Mouse (Mus musculus) ES-Bruce4 (cell line): ENCODE data around the gene Nfe2l3. TPM values are rescaled to one million over a fixed set of nuclear protein-coding genes. Genes with fewer than 3 reads are reported as not detected.
"Not testable (repeated sequence)": the region's sequence is repeated elsewhere in the genome, so short reads cannot be mapped to it uniquely, and the experiment has no call there.

Experiments
- H3K27ac ChIP-seq: 2 replicates; pipeline ENCODE4 v1.5.1; 2012; ENCODE audit warnings: low read length, inconsistent platforms; ENCODE audit not compliant: insufficient read depth
- H3K27me3 ChIP-seq: 2 replicates; pipeline ENCODE4 v1.6.1; 2012; ENCODE audit warnings: mild to moderate bottlenecking, low read length, inconsistent platforms; ENCODE audit not compliant: control insufficient read depth, poor library complexity, insufficient read depth, severe bottlenecking
- H3K36me3 ChIP-seq: 2 replicates; pipeline ENCODE4 v1.6.1; 2012; ENCODE audit warnings: inconsistent platforms, mild to moderate bottlenecking, low read length, moderate library complexity; ENCODE audit not compliant: control insufficient read depth, poor library complexity, insufficient read depth, severe bottlenecking
- H3K4me1 ChIP-seq: one replicate; pipeline ENCODE4 v1.8.1; 2011; ENCODE audit warnings: low read length; ENCODE audit not compliant: control insufficient read depth, insufficient read depth
- H3K4me3 ChIP-seq: 2 replicates; pipeline ENCODE4 v1.5.1; 2011; ENCODE audit warnings: low read depth, mild to moderate bottlenecking, low read length
- H3K9ac ChIP-seq: 2 replicates; pipeline ENCODE4 v1.6.1; 2012; ENCODE audit warnings: low read depth, mild to moderate bottlenecking, inconsistent platforms; ENCODE audit not compliant: poor library complexity, severe bottlenecking
- H3K9me3 ChIP-seq: replicated peaks from 2 replicates; pipeline ENCODE4 v1.6.1; 2012; ENCODE audit warnings: mild to moderate bottlenecking, low read length, inconsistent platforms; ENCODE audit not compliant: control insufficient read depth, poor library complexity, insufficient read depth, severe bottlenecking
- CTCF ChIP-seq: IDR thresholded peaks from one replicate; pipeline ENCODE4 v1.8.1; 2011; ENCODE audit warnings: low read depth, low read length
- EP300 ChIP-seq: IDR thresholded peaks from 2 replicates; pipeline ENCODE4 v1.6.1; 2011; ENCODE audit warnings: low read depth, low read length; ENCODE audit not compliant: insufficient read depth
- POLR2A ChIP-seq: IDR thresholded peaks from one replicate; pipeline ENCODE4 v1.8.1; 2011; ENCODE audit warnings: low read length; ENCODE audit not compliant: insufficient read depth
- polyA plus RNA-seq: library from polyadenylated mRNA; stranded (reverse); fragments of >200 nt; gene quantifications from 2 replicates; pipeline ENCODE4 v1.2.4, GENCODE M21; 2011; ENCODE audit warnings: low read depth; ENCODE audit not compliant: missing spikeins, insufficient read depth, insufficient read length

Nfe2l3 gene
- 5.4 and 6.0 TPM in 2 replicates for polyA plus RNA-seq

GRCm38 (mm10) chr6:51432535-51433397 is at the start of gene Nfe2l3:
Gene Nfe2l3, plus strand, starts transcription at chr6:51432670.
- H3K36me3 ChIP-seq = no peaks in the 10 kb centered on the region
- H3K27me3 ChIP-seq = peaks cover 5% of the 10 kb centered on the region; the same call in 1 of the 2 replicates
- peak within 1 kb of the TSS; percentile 85 for H3K9ac ChIP-seq
- TF ChIP-seq EP300 = no peak
- TF ChIP-seq CTCF = no peak
- TF ChIP-seq POLR2A = no peak
- H3K9me3 ChIP-seq = no peaks in the 10 kb centered on the region
- H3K27ac ChIP-seq = no peak within 1 kb of the TSS
- H3K4me1 ChIP-seq = peaks cover 7% of the 10 kb centered on the region
- H3K4me3 ChIP-seq = peak within 1 kb of the TSS; percentile 81

GRCm38 (mm10) chr6:51383769-51384755 is 48.4 kb upstream of the Nfe2l3 start:
- no peaks in the 10 kb centered on the region for H3K9me3 ChIP-seq
- H3K27me3 ChIP-seq = no peaks in the 10 kb centered on the region
- H3K4me1 ChIP-seq = no peaks in the 10 kb centered on the region
- H3K4me3 ChIP-seq = no peak overlapping the region
- peak; percentile 64 for TF ChIP-seq CTCF
- no peak for TF ChIP-seq POLR2A
- H3K9ac ChIP-seq = no peak overlapping the region
- H3K27ac ChIP-seq = no peak overlapping the region
- no peaks in the 10 kb centered on the region for H3K36me3 ChIP-seq

- Histone ChIP-seq H3K4me1 (no peaks in the 10 kb centered on the region), H3K36me3 (no peaks in the 10 kb centered on the region), H3K27ac (no peak overlapping the region), H3K4me3 (no peak overlapping the region), H3K9ac (no peak overlapping the region), H3K9me3 (no peaks in the 10 kb centered on the region), H3K27me3 (no peaks in the 10 kb centered on the region)
- no peak for TF ChIP-seq EP300
- TF ChIP-seq POLR2A = no peak
- TF ChIP-seq CTCF = no peak
Observed at GRCm38 (mm10) chr6:51390505-51390904, 42.0 kb upstream of the Nfe2l3 start.

- H3K4me1 ChIP-seq = no peaks in the 10 kb centered on the region
- H3K27me3 ChIP-seq = no peaks in the 10 kb centered on the region
- H3K9ac ChIP-seq = no peak overlapping the region
- H3K4me3 ChIP-seq = no peak overlapping the region
- no peaks in the 10 kb centered on the region for H3K36me3 ChIP-seq
- H3K27ac ChIP-seq = no peak overlapping the region
- H3K9me3 ChIP-seq = no peaks in the 10 kb centered on the region
- TF ChIP-seq CTCF = no peak
Observed at GRCm38 (mm10) chr6:51391816-51392490, 40.5 kb upstream of the Nfe2l3 start.

- Histone ChIP-seq H3K27ac (no peak overlapping the region), H3K4me1 (no peaks in the 10 kb centered on the region), H3K27me3 (no peaks in the 10 kb centered on the region), H3K9ac (no peak overlapping the region), H3K36me3 (no peaks in the 10 kb centered on the region), H3K4me3 (no peak overlapping the region), H3K9me3 (no peaks in the 10 kb centered on the region)
- TF ChIP-seq CTCF (no peak), POLR2A (no peak), EP300 (no peak)
Observed at GRCm38 (mm10) chr6:51393341-51394128, 38.9 kb upstream of the Nfe2l3 start.

- H3K27me3 ChIP-seq, H3K4me1 ChIP-seq, H3K36me3 ChIP-seq, H3K27ac ChIP-seq, H3K4me3 ChIP-seq, H3K9me3 ChIP-seq, H3K9ac ChIP-seq: not testable (repeated sequence)
Observed at GRCm38 (mm10) chr6:51394367-51394766, 38.1 kb upstream of the Nfe2l3 start.

- H3K4me1 ChIP-seq, H3K9me3 ChIP-seq, H3K4me3 ChIP-seq, H3K27me3 ChIP-seq, H3K36me3 ChIP-seq, H3K27ac ChIP-seq, H3K9ac ChIP-seq: not testable (repeated sequence)
Observed at GRCm38 (mm10) chr6:51394963-51395362, 37.5 kb upstream of the Nfe2l3 start.
